Mouse (Mus musculus) heart, postnatal 0 days (tissue): ENCODE measurements around the gene Tmcc2. TPM values are rescaled to one million over a fixed set of nuclear protein-coding genes. Genes with fewer than 3 reads are reported as not detected.

ENCODE experiments used
- ATAC-seq: fragments of 200-750 bp; cut with Nextera tagmentation; 2 replicates; pipeline ENCODE4 v1.8.0; 2017; ENCODE audit warnings: low read depth, moderate number of reproducible peaks, moderate library complexity; ENCODE audit not compliant: insufficient read depth
- DNase-seq: peaks from one replicate; pipeline ENCODE4 v3.0.0-alpha.2; 2016; ENCODE audit warnings: low spot score
- H3K27ac ChIP-seq: fragments of 300-500 bp; sonication (generic); 2 replicates; pipeline ENCODE4 v1.5.1; 2014; ENCODE audit warnings: low read depth, mild to moderate bottlenecking
- H3K27me3 ChIP-seq: fragments of 300-500 bp; sonication (generic); 2 replicates; pipeline ENCODE4 v1.6.1; 2014; ENCODE audit warnings: low read length, mixed read lengths; ENCODE audit not compliant: control insufficient read depth, insufficient read depth
- H3K36me3 ChIP-seq: fragments of 300-500 bp; sonication (generic); replicated peaks from 2 replicates; pipeline ENCODE4 v1.6.1; 2014; ENCODE audit warnings: low read length, mixed read lengths; ENCODE audit not compliant: control insufficient read depth, insufficient read depth
- H3K4me1 ChIP-seq: fragments of 300-500 bp; sonication (generic); 2 replicates; pipeline ENCODE4 v1.6.1; 2014; ENCODE audit warnings: antibody characterized with exemption; ENCODE audit not compliant: control insufficient read depth, insufficient read depth
- H3K4me2 ChIP-seq: fragments of 300-500 bp; sonication (generic); 2 replicates; pipeline ENCODE4 v1.6.1; 2014; ENCODE audit warnings: low read depth, mild to moderate bottlenecking, low read length, moderate library complexity
- H3K4me3 ChIP-seq: fragments of 300-500 bp; sonication (generic); 2 replicates; pipeline ENCODE4 v1.5.1; 2014; ENCODE audit warnings: low read depth, low read length
- H3K9ac ChIP-seq: fragments of 300-500 bp; sonication (generic); replicated peaks from 2 replicates; pipeline ENCODE4 v1.6.1; 2014; ENCODE audit warnings: low read depth, low read length, mixed read lengths
- H3K9me3 ChIP-seq: fragments of 300-500 bp; sonication (generic); replicated peaks from 2 replicates; pipeline ENCODE4 v1.6.1; 2016; ENCODE audit warnings: low read length; ENCODE audit not compliant: control insufficient read depth
- CTCF ChIP-seq: IDR thresholded peaks from 2 replicates; pipeline ENCODE4 v1.5.1; 2016; ENCODE audit warnings: antibody characterized with exemption, control low read depth, low read depth
- EP300 ChIP-seq: IDR thresholded peaks from 2 replicates; pipeline ENCODE4 v1.6.1; 2016; ENCODE audit warnings: antibody characterized with exemption, low read depth
- WGBS: fragments of 180-500 bp; shearing (Covaris S2); extraction: QIAGEN DNeasy Blood & Tissue Kit; methylation state at CpG from one replicate; pipeline ENCODE4 v1.1.7; 2014; 5-methylcytosine and 5-hydroxymethylcytosine counted together
- polyA plus RNA-seq: library from polyadenylated mRNA; unstranded; fragments of >200 nt; fragmentation: Nextera tagmentation; extraction: Ambion mirVana; gene quantifications from 2 replicates; pipeline ENCODE4 v1.2.1, GENCODE M21; 2015
- total RNA-seq: library from RNA; depleted of rRNA; stranded (reverse); fragments of >200 nt; gene quantifications from 2 replicates; pipeline ENCODE4 v1.2.3, GENCODE M21; 2014; ENCODE audit warnings: low replicate concordance

Gene Tmcc2
- total and polyA plus RNA-seq, 2 experiments from 2014 or later = 6.5 to 20.4 TPM

- Histone ChIP-seq H3K9ac (no peak overlapping the region), H3K36me3 (0 out of 2 replicates have a peak, but pooled peaks cover 4% of the 10 kb centered on the region), H3K27ac (peak overlapping the region; percentile 26), H3K27me3 (no peaks in the 10 kb centered on the region), H3K9me3 (no peaks in the 10 kb centered on the region), H3K4me2 (no peak overlapping the region), H3K4me1 (peaks cover 46% of the 10 kb centered on the region), H3K4me3 (no peak overlapping the region)
- ATAC-seq (no peak), DNase-seq (no peak)
- 40% methylated on average over 6 of the region's 6 CpGs for WGBS
- no peak for TF ChIP-seq CTCF
- no peak for TF ChIP-seq EP300
Observed at GRCm38 (mm10) chr1:132334178-132334801, 56.8 kb downstream of the Tmcc2 start.

- H3K27ac ChIP-seq = peak overlapping the region; percentile 26
- H3K9me3 ChIP-seq = no peaks in the 10 kb centered on the region
- no peaks in the 10 kb centered on the region for H3K27me3 ChIP-seq
- TF ChIP-seq EP300 = no peak
- peak; percentile 85 for ATAC-seq
- H3K9ac ChIP-seq = no peak overlapping the region
- peaks cover 45% of the 10 kb centered on the region for H3K4me1 ChIP-seq
- H3K4me3 ChIP-seq = no peak overlapping the region
- H3K36me3 ChIP-seq = 0 out of 2 replicates have a peak, but pooled peaks cover 4% of the 10 kb centered on the region
- no peak overlapping the region for H3K4me2 ChIP-seq
- DNase-seq = peak; percentile 72
- 3% methylated on average over 4 of the region's 4 CpGs for WGBS
Observed at GRCm38 (mm10) chr1:132333675-132334141, 57.4 kb downstream of the Tmcc2 start.

- Histone ChIP-seq H3K4me3 (no peak overlapping the region), H3K4me1 (peaks cover 40% of the 10 kb centered on the region), H3K9ac (no peak overlapping the region), H3K36me3 (0 out of 2 replicates have a peak, but pooled peaks cover 4% of the 10 kb centered on the region), H3K27ac (0 out of 2 replicates have a peak overlapping the region, but pooled peaks have one; percentile 26), H3K4me2 (no peak overlapping the region), H3K27me3 (no peaks in the 10 kb centered on the region), H3K9me3 (no peaks in the 10 kb centered on the region)
- no peak for TF ChIP-seq CTCF
- TF ChIP-seq EP300 = no peak
- 41% methylated on average over 2 of the region's 2 CpGs for WGBS
- DNase-seq = no peak
- no peak for ATAC-seq
Observed at GRCm38 (mm10) chr1:132333201-132333600, 57.9 kb downstream of the Tmcc2 start.

GRCm38 (mm10) chr1:132331283-132331682 lies 59.8 kb downstream of the Tmcc2 start:
- H3K9ac ChIP-seq = no peak overlapping the region
- no peak for DNase-seq
- WGBS = 86% methylated on average over 17 of the region's 17 CpGs
- H3K36me3 ChIP-seq = 0 out of 2 replicates have a peak, but pooled peaks cover 4% of the 10 kb centered on the region
- no peaks in the 10 kb centered on the region for H3K9me3 ChIP-seq
- H3K4me2 ChIP-seq = no peak overlapping the region
- H3K4me3 ChIP-seq = no peak overlapping the region
- TF ChIP-seq EP300 (no peak), CTCF (no peak)
- peaks cover 32% of the 10 kb centered on the region; the same call in 1 of the 2 replicates for H3K4me1 ChIP-seq
- no peaks in the 10 kb centered on the region for H3K27me3 ChIP-seq
- ATAC-seq = no peak
- H3K27ac ChIP-seq = no peak overlapping the region

GRCm38 (mm10) chr1:132330397-132330796 lies 60.7 kb downstream of the Tmcc2 start:
- no peak for DNase-seq
- no peaks in the 10 kb centered on the region for H3K27me3 ChIP-seq
- no peak overlapping the region for H3K4me3 ChIP-seq
- H3K9me3 ChIP-seq = no peaks in the 10 kb centered on the region
- H3K4me2 ChIP-seq = no peak overlapping the region
- no peak overlapping the region for H3K27ac ChIP-seq
- peaks cover 28% of the 10 kb centered on the region; the same call in 1 of the 2 replicates for H3K4me1 ChIP-seq
- H3K9ac ChIP-seq = no peak overlapping the region
- 0 out of 2 replicates have a peak, but pooled peaks cover 4% of the 10 kb centered on the region for H3K36me3 ChIP-seq
- 89% methylated on average over 15 of the region's 15 CpGs for WGBS
- TF ChIP-seq EP300 = no peak
- TF ChIP-seq CTCF = no peak
- no peak for ATAC-seq

GRCm38 (mm10) chr1:132329656-132330055 lies 61.4 kb downstream of the Tmcc2 start:
- Histone ChIP-seq H3K9ac (no peak overlapping the region), H3K27ac (no peak overlapping the region), H3K9me3 (no peaks in the 10 kb centered on the region), H3K4me3 (no peak overlapping the region), H3K27me3 (no peaks in the 10 kb centered on the region), H3K4me1 (peaks cover 21% of the 10 kb centered on the region; the same call in 1 of the 2 replicates), H3K36me3 (0 out of 2 replicates have a peak, but pooled peaks cover 4% of the 10 kb centered on the region), H3K4me2 (no peak overlapping the region)
- 65% methylated on average over 7 of the region's 7 CpGs for WGBS
- TF ChIP-seq CTCF = no peak
- no peak for DNase-seq
- ATAC-seq = no peak
